20 mouse cellular contexts compared by ENCODE assay signal in the genomic region with DNA sequence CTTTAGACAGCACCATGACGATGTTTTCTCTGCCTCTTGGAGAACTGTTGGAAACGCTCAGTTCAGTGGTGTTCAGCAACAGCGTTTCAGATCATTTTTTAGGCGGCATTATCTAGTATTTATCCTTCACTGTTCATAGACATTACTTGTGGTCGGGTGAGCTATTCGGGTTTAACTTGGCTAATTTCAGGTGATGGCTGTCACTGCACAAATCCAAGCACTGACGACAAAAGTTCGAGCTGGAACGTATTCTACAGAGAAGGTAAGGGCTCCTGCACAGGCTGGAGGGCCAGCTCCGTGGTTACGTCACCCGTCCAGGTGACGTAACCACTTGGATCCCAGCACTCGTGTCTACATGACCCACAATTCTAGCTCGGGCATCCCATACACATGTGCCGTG. TPM values are rescaled to one million over a fixed set of nuclear protein-coding genes. Genes with fewer than 3 reads are reported as not detected.
"Had no signal": no experiment of that assay in that cellular context is flagged by ENCODE, and none has a peak within 500 bp of the region (broad histone marks: within the 10 kb centered on the region; RNA-seq: fewer than 3 reads in every experiment).

No protein-coding gene starts in this region.

- H3K4me2 ChIP-seq: stomach, embryonic 15.5 days had no signal

- H3K27me3 ChIP-seq: kidney, embryonic 15.5 days; limb, embryonic 15.5 days; neural tube, embryonic 13.5 days; stomach, embryonic 15.5 days had no signal

- H3K4me1 ChIP-seq: limb, embryonic 15.5 days; stomach, embryonic 15.5 days had no signal

- H3K27ac ChIP-seq: kidney, embryonic 15.5 days; limb, embryonic 15.5 days; neural tube, embryonic 13.5 days; stomach, embryonic 15.5 days had no signal

- H3K9me3 ChIP-seq: kidney, embryonic 15.5 days; limb, embryonic 15.5 days; neural tube, embryonic 13.5 days; stomach, embryonic 15.5 days had no signal

- ATAC-seq: midbrain, embryonic 16.5 days had no signal

- H3K4me3 ChIP-seq: stomach, embryonic 15.5 days had no signal

- DNase-seq: kidney, adult 2 months; kidney, postnatal 14 days; left cerebral cortex, postnatal 4 days; lung, embryonic 14.5 days; lung, postnatal 10 days; lung, postnatal 4 days; retina, postnatal 1 day; right cerebral cortex, postnatal 4 days; spleen, adult 18-20 months; thymus, adult 2 months; thymus, postnatal 25 days had no signal

- H3K9ac ChIP-seq: kidney, embryonic 15.5 days; limb, embryonic 15.5 days; lung, embryonic 14.5 days; neural tube, embryonic 13.5 days; stomach, embryonic 15.5 days had no signal

RNA-seq across cellular contexts. Expression of gene Gm17428, which starts 40.1 kb away (rescaled TPM):
- polyA plus RNA-seq: kidney, adult 2 months; kidney, embryonic 15.5 days; large intestine, adult 2 months; limb, embryonic 15.5 days; lung, embryonic 14.5 days; midbrain, embryonic 11.5 days; midbrain, embryonic 16.5 days; neural tube, embryonic 13.5 days; stomach, embryonic 15.5 days; testis, adult 2 months; thymus, adult 2 months; urinary bladder, adult 2 months had no signal
